Mouse (Mus musculus) heart, postnatal 0 days (tissue): Measurements from ENCODE around the gene Pmfbp1. TPM values are rescaled to one million over a fixed set of nuclear protein-coding genes. Genes with fewer than 3 reads are reported as not detected.

ENCODE experiments used
- ATAC-seq: fragments of 200-750 bp; cut with Nextera tagmentation; 2 replicates; pipeline ENCODE4 v1.8.0; 2017; ENCODE audit warnings: low read depth, moderate number of reproducible peaks, moderate library complexity; ENCODE audit not compliant: insufficient read depth
- DNase-seq: peaks from one replicate; pipeline ENCODE4 v3.0.0-alpha.2; 2016; ENCODE audit warnings: low spot score
- H3K27ac ChIP-seq: fragments of 300-500 bp; sonication (generic); 2 replicates; pipeline ENCODE4 v1.5.1; 2014; ENCODE audit warnings: low read depth, mild to moderate bottlenecking
- H3K27me3 ChIP-seq: fragments of 300-500 bp; sonication (generic); 2 replicates; pipeline ENCODE4 v1.6.1; 2014; ENCODE audit warnings: low read length, mixed read lengths; ENCODE audit not compliant: control insufficient read depth, insufficient read depth
- H3K36me3 ChIP-seq: fragments of 300-500 bp; sonication (generic); replicated peaks from 2 replicates; pipeline ENCODE4 v1.6.1; 2014; ENCODE audit warnings: low read length, mixed read lengths; ENCODE audit not compliant: control insufficient read depth, insufficient read depth
- H3K4me1 ChIP-seq: fragments of 300-500 bp; sonication (generic); 2 replicates; pipeline ENCODE4 v1.6.1; 2014; ENCODE audit warnings: antibody characterized with exemption; ENCODE audit not compliant: control insufficient read depth, insufficient read depth
- H3K4me2 ChIP-seq: fragments of 300-500 bp; sonication (generic); 2 replicates; pipeline ENCODE4 v1.6.1; 2014; ENCODE audit warnings: low read depth, mild to moderate bottlenecking, low read length, moderate library complexity
- H3K4me3 ChIP-seq: fragments of 300-500 bp; sonication (generic); 2 replicates; pipeline ENCODE4 v1.5.1; 2014; ENCODE audit warnings: low read depth, low read length
- H3K9ac ChIP-seq: fragments of 300-500 bp; sonication (generic); replicated peaks from 2 replicates; pipeline ENCODE4 v1.6.1; 2014; ENCODE audit warnings: low read depth, low read length, mixed read lengths
- H3K9me3 ChIP-seq: fragments of 300-500 bp; sonication (generic); replicated peaks from 2 replicates; pipeline ENCODE4 v1.6.1; 2016; ENCODE audit warnings: low read length; ENCODE audit not compliant: control insufficient read depth
- CTCF ChIP-seq: IDR thresholded peaks from 2 replicates; pipeline ENCODE4 v1.5.1; 2016; ENCODE audit warnings: antibody characterized with exemption, control low read depth, low read depth
- EP300 ChIP-seq: IDR thresholded peaks from 2 replicates; pipeline ENCODE4 v1.6.1; 2016; ENCODE audit warnings: antibody characterized with exemption, low read depth
- WGBS: fragments of 180-500 bp; shearing (Covaris S2); extraction: QIAGEN DNeasy Blood & Tissue Kit; methylation state at CpG from one replicate; pipeline ENCODE4 v1.1.7; 2014; 5-methylcytosine and 5-hydroxymethylcytosine counted together
- polyA plus RNA-seq: library from polyadenylated mRNA; unstranded; fragments of >200 nt; fragmentation: Nextera tagmentation; extraction: Ambion mirVana; gene quantifications from 2 replicates; pipeline ENCODE4 v1.2.1, GENCODE M21; 2015
- total RNA-seq: library from RNA; depleted of rRNA; stranded (reverse); fragments of >200 nt; gene quantifications from 2 replicates; pipeline ENCODE4 v1.2.3, GENCODE M21; 2014; ENCODE audit warnings: low replicate concordance

Pmfbp1 gene
- total and polyA plus RNA-seq, 2 experiments from 2014 or later = not detected

DNA sequence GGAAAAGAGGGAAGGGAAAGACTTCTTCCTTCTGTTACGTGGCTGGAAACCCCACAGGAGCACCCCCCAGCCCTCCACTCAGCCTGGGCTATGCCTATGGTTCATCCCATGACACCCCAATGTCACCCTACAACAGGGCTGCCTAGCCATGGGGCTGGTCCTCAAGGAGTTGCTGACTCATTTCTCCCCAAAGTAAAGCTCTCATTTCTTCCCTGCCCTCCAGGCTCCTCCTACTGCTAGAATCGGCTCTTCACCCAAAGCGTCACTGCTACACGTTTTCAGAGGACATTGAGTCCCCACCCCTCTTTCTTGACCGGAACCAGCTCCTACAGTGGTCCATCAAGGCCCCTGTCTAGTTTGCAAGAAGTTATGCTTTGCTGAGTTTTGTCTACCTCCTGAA lies 48.3 kb downstream of the Pmfbp1 start:
- Histone ChIP-seq H3K9me3 (no peaks in the 10 kb centered on the region), H3K4me3 (no peak overlapping the region), H3K27me3 (no peaks in the 10 kb centered on the region), H3K4me2 (no peak overlapping the region), H3K4me1 (no peaks in the 10 kb centered on the region), H3K9ac (no peak overlapping the region), H3K27ac (no peak overlapping the region), H3K36me3 (0 out of 2 replicates have a peak, but pooled peaks cover 7% of the 10 kb centered on the region)
- DNase-seq (no peak), ATAC-seq (no peak)
- no peak for TF ChIP-seq CTCF
- no peak for TF ChIP-seq EP300
- 65% methylated on average over 5 of the region's 5 CpGs for WGBS

DNA sequence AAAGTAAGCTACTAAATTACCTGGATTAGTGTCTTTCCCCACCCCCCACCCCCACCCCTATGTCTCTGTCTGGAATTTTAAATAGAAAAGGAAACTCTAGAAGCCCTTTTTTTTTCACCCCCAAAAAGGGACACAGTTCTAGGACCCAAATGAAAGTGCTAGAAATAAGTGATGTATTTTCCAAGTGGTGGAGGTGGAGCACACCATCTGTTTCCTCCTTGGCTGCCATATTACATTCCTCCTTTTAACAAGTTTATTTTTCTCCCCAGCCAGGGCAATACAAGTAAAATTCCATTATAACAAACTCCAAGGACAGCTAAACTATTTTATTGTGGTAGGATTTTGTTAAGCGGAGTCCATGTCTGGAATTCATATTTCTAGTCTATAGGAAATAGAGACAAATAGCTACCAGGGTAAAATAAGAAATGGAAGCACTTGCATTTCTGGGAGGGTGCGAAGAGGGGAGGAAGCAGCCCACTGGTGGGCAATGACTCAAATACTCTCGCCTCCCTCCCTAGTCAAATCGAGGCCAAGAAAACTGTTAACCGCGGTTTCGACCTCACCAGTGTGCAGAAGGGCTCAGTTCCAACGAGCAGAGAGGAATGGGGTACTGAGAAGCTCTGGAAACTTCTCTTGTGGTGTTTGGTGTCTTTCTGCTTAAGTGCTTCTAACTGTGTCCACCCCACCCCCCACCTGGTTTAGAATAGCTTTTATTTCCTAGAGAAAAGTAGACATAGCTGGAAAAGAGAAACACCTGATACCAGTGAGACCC lies 49.1 kb downstream of the Pmfbp1 start:
- Histone ChIP-seq H3K4me3 (no peak overlapping the region), H3K9me3 (no peaks in the 10 kb centered on the region), H3K9ac (no peak overlapping the region), H3K27me3 (no peaks in the 10 kb centered on the region), H3K4me1 (no peaks in the 10 kb centered on the region), H3K27ac (no peak overlapping the region), H3K36me3 (peaks cover 15% of the 10 kb centered on the region), H3K4me2 (no peak overlapping the region)
- TF ChIP-seq CTCF (no peak), EP300 (no peak)
- DNase-seq (no peak), ATAC-seq (no peak)
- 63% methylated on average over 8 of the region's 8 CpGs for WGBS

DNA sequence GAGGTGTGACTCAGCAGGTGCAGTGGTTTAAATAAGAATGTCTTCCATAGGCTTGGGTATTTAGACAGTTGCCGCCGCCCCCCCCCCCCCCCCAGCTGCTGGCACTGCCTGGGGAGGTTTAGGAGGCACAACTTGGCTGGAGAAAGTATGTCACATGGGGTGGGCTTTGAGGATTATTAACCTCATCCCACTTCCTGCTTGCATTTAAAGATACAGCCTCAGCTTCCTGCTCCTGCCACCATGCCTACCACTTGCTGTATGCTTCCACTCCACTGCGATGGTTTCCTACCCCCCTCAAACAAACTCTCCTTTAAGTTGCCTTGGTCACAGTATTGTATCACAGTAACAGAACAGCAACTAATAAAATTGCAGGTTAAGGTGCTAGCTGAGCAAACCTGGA lies 50.2 kb downstream of the Pmfbp1 start:
- 62% methylated on average over 1 of the region's 3 CpGs for WGBS
- Histone ChIP-seq H3K36me3 (peaks cover 26% of the 10 kb centered on the region), H3K4me2 (no peak overlapping the region), H3K9ac (no peak overlapping the region), H3K4me1 (no peaks in the 10 kb centered on the region), H3K27me3 (no peaks in the 10 kb centered on the region), H3K9me3 (no peaks in the 10 kb centered on the region), H3K27ac (no peak overlapping the region), H3K4me3 (no peak overlapping the region)
- TF ChIP-seq EP300 (no peak), CTCF (no peak)
- DNase-seq = no peak
- no peak for ATAC-seq

DNA sequence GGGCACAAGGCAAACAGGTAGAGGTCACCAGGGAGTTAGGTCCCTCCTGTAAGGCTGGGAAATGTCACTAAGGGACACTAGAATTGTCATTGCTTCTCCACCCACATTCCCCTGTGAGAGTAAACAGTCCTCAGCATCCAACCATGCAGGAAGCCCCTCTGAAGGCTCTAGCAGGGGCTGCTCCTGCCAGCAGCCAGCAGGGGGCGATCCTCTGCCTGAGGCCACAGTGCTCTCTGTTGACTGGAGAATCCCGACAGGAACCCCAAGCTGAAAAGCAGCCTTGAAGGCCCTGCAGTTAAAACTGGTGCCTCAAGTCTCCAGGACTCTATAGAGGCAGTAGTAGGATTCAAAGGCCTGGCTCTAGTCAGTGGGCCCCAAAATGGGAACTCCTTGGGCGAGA lies 57.8 kb downstream of the Pmfbp1 start:
- no peak for DNase-seq

DNA sequence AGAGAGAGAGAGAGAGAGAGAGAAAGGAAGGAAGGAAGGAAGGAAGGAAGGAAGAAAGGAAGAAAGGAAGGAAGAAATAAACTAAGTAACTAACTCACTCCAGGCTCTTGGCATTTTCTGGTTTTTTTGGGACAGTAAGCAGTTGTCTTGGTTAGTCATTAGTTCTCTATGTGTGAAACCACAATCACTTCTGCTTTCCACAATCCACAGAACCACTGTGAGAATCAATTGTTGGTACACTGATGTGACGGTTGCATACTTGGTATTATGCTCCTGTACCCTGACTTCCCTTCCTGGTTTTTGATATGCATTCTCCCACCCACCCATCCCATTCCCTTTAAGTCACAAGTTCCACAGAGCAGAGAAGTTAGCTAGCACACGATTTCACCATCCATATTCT lies 70.1 kb downstream of the Pmfbp1 start:
- DNase-seq (no peak), ATAC-seq (no peak)
- WGBS = 65% methylated on average over 2 of the region's 2 CpGs
- Histone ChIP-seq H3K4me2 (peak overlapping the region; percentile 88; the same call in 1 of the 2 replicates), H3K27ac (no peak overlapping the region), H3K9ac (no peak overlapping the region), H3K36me3 (peaks cover 42% of the 10 kb centered on the region), H3K9me3 (no peaks in the 10 kb centered on the region), H3K27me3 (no peaks in the 10 kb centered on the region), H3K4me3 (no peak overlapping the region), H3K4me1 (peaks cover 13% of the 10 kb centered on the region)
- TF ChIP-seq EP300 = no peak
- no peak for TF ChIP-seq CTCF

More for the DNA sequence above, 57.8 kb downstream of the Pmfbp1 start:
- H3K9me3 ChIP-seq = no peaks in the 10 kb centered on the region
- H3K9ac ChIP-seq = no peak overlapping the region
- peaks cover 99% of the 10 kb centered on the region for H3K36me3 ChIP-seq
- no peaks in the 10 kb centered on the region for H3K4me1 ChIP-seq
- no peak for ATAC-seq
- 45% methylated on average over 3 of the region's 3 CpGs for WGBS
- no peak overlapping the region for H3K4me3 ChIP-seq
- no peak overlapping the region for H3K27ac ChIP-seq
- H3K4me2 ChIP-seq = no peak overlapping the region
- no peaks in the 10 kb centered on the region for H3K27me3 ChIP-seq
- peak; percentile 41 for TF ChIP-seq CTCF
- TF ChIP-seq EP300 = no peak

DNA sequence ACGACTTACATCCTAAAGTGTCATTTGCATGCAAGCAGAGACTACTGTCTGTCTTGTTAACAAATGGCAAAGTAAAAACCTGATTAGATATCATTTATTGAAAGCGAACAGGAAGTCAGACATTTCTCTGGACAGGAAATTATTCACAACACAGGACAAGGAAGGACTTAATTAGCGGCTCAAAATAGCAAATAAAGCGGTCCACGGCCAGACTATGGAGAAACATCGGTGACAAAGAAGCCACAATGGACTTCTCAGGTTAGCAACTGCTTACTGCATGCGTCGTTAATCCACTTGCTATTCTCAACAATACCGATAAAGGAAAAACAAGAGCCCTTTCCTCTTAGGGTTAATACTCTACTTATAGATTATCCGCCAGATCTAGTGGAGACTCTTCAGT lies 70.9 kb downstream of the Pmfbp1 start:
- WGBS = 4% methylated on average over 10 of the region's 10 CpGs
- Histone ChIP-seq H3K4me2 (peak overlapping the region; percentile 88), H3K9me3 (no peaks in the 10 kb centered on the region), H3K27ac (peak overlapping the region; percentile 99), H3K36me3 (peaks cover 40% of the 10 kb centered on the region), H3K9ac (peak overlapping the region; percentile 98), H3K4me1 (peaks cover 13% of the 10 kb centered on the region), H3K4me3 (peak overlapping the region; percentile 93), H3K27me3 (no peaks in the 10 kb centered on the region)
- no peak for TF ChIP-seq CTCF
- no peak for DNase-seq
- no peak for ATAC-seq
